Mouse (Mus musculus) lung, embryonic 14.5 days (tissue): ENCODE measurements at regions not wholly inside any gene's neighbourhood (a gene's known extent, or its start where the extent isn't known, plus 50 kb on each side); places are given as distances from the start of the nearest gene placed in this dataset.

ENCODE experiments used
- ATAC-seq: fragments of 200-750 bp; cut with Nextera tagmentation; 2 replicates; pipeline ENCODE4 v1.8.0; 2017; ENCODE audit warnings: mild to moderate bottlenecking, moderate TSS enrichment, moderate library complexity; ENCODE audit not compliant: insufficient read depth
- DNase-seq: peaks from one replicate; pipeline ENCODE4 v3.0.0-alpha.2; 2015
- H3K27ac ChIP-seq: fragments of 300-500 bp; sonication (generic); 2 replicates; pipeline ENCODE4 v1.5.1; 2014; ENCODE audit warnings: low read depth, mild to moderate bottlenecking, moderate library complexity
- H3K27me3 ChIP-seq: fragments of 300-500 bp; sonication (generic); 2 replicates; pipeline ENCODE4 v1.6.1; 2014; ENCODE audit warnings: low read length, control low read depth; ENCODE audit not compliant: insufficient read depth
- H3K36me3 ChIP-seq: fragments of 300-500 bp; sonication (generic); 2 replicates; pipeline ENCODE4 v1.6.1; 2014; ENCODE audit warnings: control low read depth; ENCODE audit not compliant: insufficient read depth
- H3K4me1 ChIP-seq: fragments of 300-500 bp; sonication (generic); 2 replicates; pipeline ENCODE4 v1.6.1; 2014; ENCODE audit warnings: antibody characterized with exemption, control low read depth; ENCODE audit not compliant: insufficient read depth
- H3K4me2 ChIP-seq: fragments of 300-500 bp; sonication (generic); 2 replicates; pipeline ENCODE4 v1.6.1; 2014; ENCODE audit warnings: mild to moderate bottlenecking
- H3K4me3 ChIP-seq: fragments of 300-500 bp; sonication (generic); 2 replicates; pipeline ENCODE4 v1.5.1; 2014; ENCODE audit warnings: low read depth, low read length
- H3K9ac ChIP-seq: fragments of 300-500 bp; sonication (generic); 2 replicates; pipeline ENCODE4 v1.6.1; 2014
- H3K9me3 ChIP-seq: fragments of 300-500 bp; sonication (generic); 2 replicates; pipeline ENCODE4 v1.6.1; 2016; ENCODE audit warnings: low read depth, low read length, control low read depth
- CTCF ChIP-seq: IDR thresholded peaks from 2 replicates; pipeline ENCODE4 v1.5.1; 2016; ENCODE audit warnings: antibody characterized with exemption, low read depth
- WGBS: fragments of 180-500 bp; shearing (Covaris S2); extraction: QIAGEN DNeasy Blood & Tissue Kit; methylation state at CpG from one replicate; pipeline ENCODE4 v1.1.7; 2014; 5-methylcytosine and 5-hydroxymethylcytosine counted together

GRCm38 (mm10) chr12:77096461-77096860, 134.5 kb upstream of the Max start:
- H3K36me3 ChIP-seq, result no peaks in the 10 kb centered on the region
- H3K9ac ChIP-seq, result no peak overlapping the region
- no peak overlapping the region for H3K27ac ChIP-seq
- no peaks in the 10 kb centered on the region for H3K9me3 ChIP-seq
- no peak for TF ChIP-seq CTCF
- H3K4me1 ChIP-seq, result peaks cover 6% of the 10 kb centered on the region; the same call in 1 of the 2 replicates
- 89% methylated on average over 4 of the region's 4 CpGs for WGBS
- no peak for DNase-seq
- H3K4me2 ChIP-seq, result no peak overlapping the region
- H3K4me3 ChIP-seq, result no peak overlapping the region
- H3K27me3 ChIP-seq, result no peaks in the 10 kb centered on the region
- ATAC-seq, result no peak

- WGBS, result 61% methylated on average over 3 of the region's 3 CpGs
- Histone ChIP-seq H3K9ac (no peak overlapping the region), H3K9me3 (no peaks in the 10 kb centered on the region), H3K4me3 (no peak overlapping the region), H3K36me3 (no peaks in the 10 kb centered on the region), H3K4me1 (peaks cover 6% of the 10 kb centered on the region; the same call in 1 of the 2 replicates), H3K27ac (no peak overlapping the region), H3K27me3 (no peaks in the 10 kb centered on the region), H3K4me2 (no peak overlapping the region)
- ATAC-seq (no peak), DNase-seq (no peak)
- TF ChIP-seq CTCF, result no peak
Measured at GRCm38 (mm10) chr12:77094999-77095915, 133.3 kb upstream of the Max start.

- no peak for ATAC-seq
- no peaks in the 10 kb centered on the region for H3K36me3 ChIP-seq
- DNase-seq, result no peak
- H3K9me3 ChIP-seq, result no peaks in the 10 kb centered on the region
- no peak overlapping the region for H3K4me2 ChIP-seq
- no peak overlapping the region for H3K4me3 ChIP-seq
- H3K9ac ChIP-seq, result no peak overlapping the region
- no peaks in the 10 kb centered on the region for H3K27me3 ChIP-seq
- H3K27ac ChIP-seq, result no peak overlapping the region
- TF ChIP-seq CTCF, result no peak
- WGBS, result 65% methylated on average over 7 of the region's 7 CpGs
- H3K4me1 ChIP-seq, result peaks cover 6% of the 10 kb centered on the region; the same call in 1 of the 2 replicates
Measured at GRCm38 (mm10) chr12:77094168-77094567, 132.2 kb upstream of the Max start.

GRCm38 (mm10) chr12:77092741-77093140, 130.7 kb upstream of the Max start:
- no peaks in the 10 kb centered on the region for H3K9me3 ChIP-seq
- H3K4me1 ChIP-seq, result peaks cover 6% of the 10 kb centered on the region; the same call in 1 of the 2 replicates
- H3K36me3 ChIP-seq, result no peaks in the 10 kb centered on the region
- no peak for TF ChIP-seq CTCF
- DNase-seq (peak; percentile 92), ATAC-seq (peak; percentile 86)
- H3K4me3 ChIP-seq, result no peak overlapping the region
- no peak overlapping the region for H3K4me2 ChIP-seq
- WGBS, result 18% methylated on average over 3 of the region's 3 CpGs
- H3K27ac ChIP-seq, result no peak overlapping the region
- H3K27me3 ChIP-seq, result no peaks in the 10 kb centered on the region
- H3K9ac ChIP-seq, result no peak overlapping the region

- ATAC-seq, result no peak
- Histone ChIP-seq H3K36me3 (no peaks in the 10 kb centered on the region), H3K9me3 (no peaks in the 10 kb centered on the region), H3K4me1 (peaks cover 6% of the 10 kb centered on the region; the same call in 1 of the 2 replicates), H3K4me2 (no peak overlapping the region), H3K4me3 (no peak overlapping the region), H3K9ac (no peak overlapping the region), H3K27ac (no peak overlapping the region), H3K27me3 (no peaks in the 10 kb centered on the region)
- WGBS, result 64% methylated on average over 2 of the region's 2 CpGs
- no peak for DNase-seq
- no peak for TF ChIP-seq CTCF
Measured at GRCm38 (mm10) chr12:77092143-77092542, 130.1 kb upstream of the Max start.

GRCm38 (mm10) chr12:77091700-77092099, 129.7 kb upstream of the Max start:
- Histone ChIP-seq H3K4me2 (no peak overlapping the region), H3K4me1 (peaks cover 6% of the 10 kb centered on the region; the same call in 1 of the 2 replicates), H3K4me3 (no peak overlapping the region), H3K27me3 (no peaks in the 10 kb centered on the region), H3K9me3 (no peaks in the 10 kb centered on the region), H3K27ac (no peak overlapping the region), H3K9ac (no peak overlapping the region), H3K36me3 (no peaks in the 10 kb centered on the region)
- TF ChIP-seq CTCF, result no peak
- 90% methylated on average over 2 of the region's 2 CpGs for WGBS
- no peak for ATAC-seq
- no peak for DNase-seq

GRCm38 (mm10) chr12:77090525-77090924, 128.5 kb upstream of the Max start:
- Histone ChIP-seq H3K4me1 (peaks cover 6% of the 10 kb centered on the region; the same call in 1 of the 2 replicates), H3K27ac (no peak overlapping the region), H3K4me2 (no peak overlapping the region), H3K9ac (no peak overlapping the region), H3K27me3 (no peaks in the 10 kb centered on the region), H3K4me3 (no peak overlapping the region), H3K36me3 (no peaks in the 10 kb centered on the region), H3K9me3 (no peaks in the 10 kb centered on the region)
- WGBS, result 74% methylated on average over 3 of the region's 3 CpGs
- DNase-seq (no peak), ATAC-seq (no peak)
- TF ChIP-seq CTCF, result no peak
